Mouse (Mus musculus) kidney, postnatal 0 days (tissue): ENCODE measurements around the gene Ovca2. TPM values are rescaled to one million over a fixed set of nuclear protein-coding genes. Genes with fewer than 3 reads are reported as not detected.
A peak's percentile ranks its signal among the peaks of the same experiment; 100 is the strongest.

Source experiments
- ATAC-seq: fragments of 200-750 bp; cut with Nextera tagmentation; replicated peaks from 2 replicates; pipeline ENCODE4 v1.8.0; 2017; ENCODE audit warnings: low read depth, moderate number of reproducible peaks, moderate TSS enrichment, moderate library complexity; ENCODE audit not compliant: low FRiP score
- DNase-seq: peaks from one replicate; pipeline ENCODE4 v3.0.0-alpha.2; 2016; ENCODE audit warnings: low spot score
- H3K27ac ChIP-seq: fragments of 300-500 bp; sonication (generic); 2 replicates; pipeline ENCODE4 v1.5.1; 2014; ENCODE audit warnings: mild to moderate bottlenecking
- H3K27me3 ChIP-seq: fragments of 300-500 bp; sonication (generic); 2 replicates; pipeline ENCODE4 v1.6.1; 2014; ENCODE audit warnings: low read length, mixed read lengths; ENCODE audit not compliant: insufficient read depth
- H3K36me3 ChIP-seq: fragments of 300-500 bp; sonication (generic); 2 replicates; pipeline ENCODE4 v1.6.1; 2014; ENCODE audit warnings: low read length, mixed read lengths; ENCODE audit not compliant: insufficient read depth
- H3K4me1 ChIP-seq: fragments of 300-500 bp; sonication (generic); replicated peaks from 2 replicates; pipeline ENCODE4 v1.6.1; 2014; ENCODE audit warnings: antibody characterized with exemption, low read length, mixed read lengths; ENCODE audit not compliant: insufficient read depth
- H3K4me2 ChIP-seq: fragments of 300-500 bp; sonication (generic); 2 replicates; pipeline ENCODE4 v1.6.1; 2014; ENCODE audit warnings: mild to moderate bottlenecking, low read length, moderate library complexity, mixed read lengths
- H3K4me3 ChIP-seq: fragments of 300-500 bp; sonication (generic); replicated peaks from 2 replicates; pipeline ENCODE4 v1.5.1; 2014; ENCODE audit warnings: low read depth, low read length
- H3K9ac ChIP-seq: fragments of 300-500 bp; sonication (generic); 2 replicates; pipeline ENCODE4 v1.6.1; 2014; ENCODE audit warnings: low read depth, low read length
- H3K9me3 ChIP-seq: fragments of 300-500 bp; sonication (generic); replicated peaks from 2 replicates; pipeline ENCODE4 v1.6.1; 2016; ENCODE audit warnings: low read length, inconsistent platforms, mixed read lengths
- CTCF ChIP-seq: IDR thresholded peaks from 2 replicates; pipeline ENCODE4 v1.5.1; 2016; ENCODE audit warnings: antibody characterized with exemption, low read depth, mild to moderate bottlenecking, moderate library complexity
- WGBS: fragments of 180-500 bp; shearing (Covaris S2); extraction: QIAGEN DNeasy Blood & Tissue Kit; methylation state at CpG from one replicate; pipeline ENCODE4 v1.1.7; 2014; 5-methylcytosine and 5-hydroxymethylcytosine counted together
- polyA plus RNA-seq: library from polyadenylated mRNA; unstranded; fragments of >200 nt; fragmentation: Nextera tagmentation; extraction: Ambion mirVana; gene quantifications from 2 replicates; pipeline ENCODE4 v1.2.1, GENCODE M21; 2015

Ovca2 gene
- polyA plus RNA-seq, 1 experiment from 2014 or later, result 26.6 TPM

- ATAC-seq, result peak; percentile 44
- no peaks in the 10 kb centered on the region for H3K36me3 ChIP-seq
- H3K27me3 ChIP-seq, result peaks cover 24% of the 10 kb centered on the region
- H3K9me3 ChIP-seq, result no peaks in the 10 kb centered on the region
- peak overlapping the region; percentile 55; the same call in 1 of the 2 replicates for H3K4me3 ChIP-seq
- peak overlapping the region; percentile 92 for H3K4me2 ChIP-seq
- 0 out of 2 replicates have a peak overlapping the region, but pooled peaks have one; percentile 50 for H3K9ac ChIP-seq
- H3K4me1 ChIP-seq, result peaks cover 23% of the 10 kb centered on the region; the same call in 1 of the 2 replicates
- peak; percentile 95 for DNase-seq
- peak; percentile 90 for TF ChIP-seq CTCF
- WGBS, result 26% methylated on average over 13 of the region's 13 CpGs
- H3K27ac ChIP-seq, result no peak overlapping the region
Measured at GRCm38 (mm10) chr11:75192336-75193214, 13.9 kb upstream of the Ovca2 start.

- TF ChIP-seq CTCF, result no peak
- H3K36me3 ChIP-seq, result no peaks in the 10 kb centered on the region
- no peaks in the 10 kb centered on the region for H3K9me3 ChIP-seq
- H3K4me2 ChIP-seq, result no peak overlapping the region
- H3K9ac ChIP-seq, result no peak overlapping the region
- no peak for DNase-seq
- H3K4me3 ChIP-seq, result no peak overlapping the region
- peaks cover 23% of the 10 kb centered on the region; the same call in 1 of the 2 replicates for H3K4me1 ChIP-seq
- peaks cover 24% of the 10 kb centered on the region for H3K27me3 ChIP-seq
- WGBS, result 71% methylated on average over 6 of the region's 6 CpGs
- ATAC-seq, result no peak
- no peak overlapping the region for H3K27ac ChIP-seq
Measured at GRCm38 (mm10) chr11:75191841-75192240, 13.2 kb upstream of the Ovca2 start.

- Histone ChIP-seq H3K27ac (peak within 1 kb of the TSS; percentile 25; the same call in 1 of the 2 replicates), H3K27me3 (peaks cover 19% of the 10 kb centered on the region), H3K36me3 (no peaks in the 10 kb centered on the region), H3K4me2 (peak within 1 kb of the TSS; percentile 90), H3K9me3 (no peaks in the 10 kb centered on the region), H3K9ac (peak within 1 kb of the TSS; percentile 69), H3K4me1 (peaks cover 23% of the 10 kb centered on the region; the same call in 1 of the 2 replicates), H3K4me3 (peak within 1 kb of the TSS; percentile 85)
- ATAC-seq (no peak), DNase-seq (no peak)
- WGBS, result 51% methylated on average over 5 of the region's 5 CpGs
- TF ChIP-seq CTCF, result no peak
Measured at GRCm38 (mm10) chr11:75190905-75191441, 12.3 kb upstream of the Ovca2 start, which contains the start of gene Dph1. Gene Dph1, minus strand, starts transcription at chr11:75191241.

GRCm38 (mm10) chr11:75190371-75190724 is 11.7 kb upstream of the Ovca2 start:
- H3K4me1 ChIP-seq, result peaks cover 23% of the 10 kb centered on the region; the same call in 1 of the 2 replicates
- H3K27ac ChIP-seq, result peak overlapping the region; percentile 25; the same call in 1 of the 2 replicates
- DNase-seq, result peak; percentile 96
- peaks cover 15% of the 10 kb centered on the region for H3K27me3 ChIP-seq
- WGBS, result 1% methylated on average over 24 of the region's 24 CpGs
- peak; percentile 59; the same call in 1 of the 2 replicates for ATAC-seq
- H3K36me3 ChIP-seq, result no peaks in the 10 kb centered on the region
- H3K4me3 ChIP-seq, result peak overlapping the region; percentile 85
- no peaks in the 10 kb centered on the region for H3K9me3 ChIP-seq
- peak overlapping the region; percentile 69 for H3K9ac ChIP-seq
- TF ChIP-seq CTCF, result peak; percentile 59
- peak overlapping the region; percentile 90 for H3K4me2 ChIP-seq

- ATAC-seq, result no peak
- TF ChIP-seq CTCF, result no peak
- peak overlapping the region; percentile 90 for H3K4me2 ChIP-seq
- peaks cover 20% of the 10 kb centered on the region; the same call in 1 of the 2 replicates for H3K4me1 ChIP-seq
- H3K27me3 ChIP-seq, result peaks cover 10% of the 10 kb centered on the region
- H3K4me3 ChIP-seq, result peak overlapping the region; percentile 85
- H3K9ac ChIP-seq, result peak overlapping the region; percentile 69
- no peaks in the 10 kb centered on the region for H3K9me3 ChIP-seq
- no peak for DNase-seq
- H3K27ac ChIP-seq, result peak overlapping the region; percentile 25; the same call in 1 of the 2 replicates
- under 1% methylated on average over 22 of the region's 22 CpGs for WGBS
- H3K36me3 ChIP-seq, result no peaks in the 10 kb centered on the region
Measured at GRCm38 (mm10) chr11:75189713-75190370, 11.2 kb upstream of the Ovca2 start.

- Histone ChIP-seq H3K4me2 (no peak overlapping the region), H3K9me3 (no peaks in the 10 kb centered on the region), H3K27me3 (no peaks in the 10 kb centered on the region), H3K4me1 (peaks cover 7% of the 10 kb centered on the region; the same call in 1 of the 2 replicates), H3K9ac (no peak overlapping the region), H3K36me3 (peaks cover 17% of the 10 kb centered on the region; the same call in 1 of the 2 replicates), H3K4me3 (no peak overlapping the region), H3K27ac (no peak overlapping the region)
- no peak for TF ChIP-seq CTCF
- WGBS, result 51% methylated on average over 2 of the region's 2 CpGs
- ATAC-seq (no peak), DNase-seq (no peak)
Measured at GRCm38 (mm10) chr11:75184986-75185385, 6.4 kb upstream of the Ovca2 start.
